Mouse (Mus musculus): ENCODE data around the gene Rbms3. TPM values are rescaled to one million over a fixed set of nuclear protein-coding genes. Genes with fewer than 3 reads are reported as not detected.

Rbms3 gene
- polyA plus RNA-seq, 1 experiment from 2014 or later: 76.1 TPM

GRCm38 (mm10) chr9:117476753-117477152, 153.0 kb downstream of the Rbms3 start:
- no peak for ATAC-seq (replicated peaks; ENCODE audit: low FRiP score)
- Histone ChIP-seq H3K9ac (no peak overlapping the region), H3K9me3 (replicated peaks) (no peaks in the 10 kb centered on the region), H3K4me1 (no peaks in the 10 kb centered on the region), H3K27ac (no peak overlapping the region), H3K4me2 (no peak overlapping the region), H3K27me3 (no peaks in the 10 kb centered on the region), H3K36me3 (no peaks in the 10 kb centered on the region), H3K4me3 (replicated peaks) (no peak overlapping the region)
- 90% methylated on average over 13 of the region's 13 CpGs for WGBS

- WGBS: 34% methylated on average over 10 of the region's 10 CpGs
- ATAC-seq (replicated peaks; ENCODE audit: low FRiP score): peak; percentile 98
- Histone ChIP-seq H3K36me3 (no peaks in the 10 kb centered on the region), H3K4me3 (replicated peaks) (no peak overlapping the region), H3K9me3 (replicated peaks) (no peaks in the 10 kb centered on the region), H3K4me2 (peak overlapping the region; percentile 39), H3K9ac (no peak overlapping the region), H3K4me1 (peaks cover 23% of the 10 kb centered on the region), H3K27ac (peak overlapping the region; percentile 90), H3K27me3 (no peaks in the 10 kb centered on the region)
Measured at GRCm38 (mm10) chr9:117452816-117453215, 176.9 kb downstream of the Rbms3 start.

- no peak overlapping the region for H3K4me2 ChIP-seq
- WGBS: 59% methylated on average over 7 of the region's 7 CpGs
- H3K4me3 ChIP-seq (replicated peaks): no peak overlapping the region
- H3K4me1 ChIP-seq: no peaks in the 10 kb centered on the region
- H3K27ac ChIP-seq: no peak overlapping the region
- H3K9ac ChIP-seq: no peak overlapping the region
- no peaks in the 10 kb centered on the region for H3K36me3 ChIP-seq
- H3K27me3 ChIP-seq: no peaks in the 10 kb centered on the region
- ATAC-seq (replicated peaks; ENCODE audit: low FRiP score): no peak
- no peaks in the 10 kb centered on the region for H3K9me3 ChIP-seq (replicated peaks)
Measured at GRCm38 (mm10) chr9:117442611-117443010, 187.1 kb downstream of the Rbms3 start.

DNA sequence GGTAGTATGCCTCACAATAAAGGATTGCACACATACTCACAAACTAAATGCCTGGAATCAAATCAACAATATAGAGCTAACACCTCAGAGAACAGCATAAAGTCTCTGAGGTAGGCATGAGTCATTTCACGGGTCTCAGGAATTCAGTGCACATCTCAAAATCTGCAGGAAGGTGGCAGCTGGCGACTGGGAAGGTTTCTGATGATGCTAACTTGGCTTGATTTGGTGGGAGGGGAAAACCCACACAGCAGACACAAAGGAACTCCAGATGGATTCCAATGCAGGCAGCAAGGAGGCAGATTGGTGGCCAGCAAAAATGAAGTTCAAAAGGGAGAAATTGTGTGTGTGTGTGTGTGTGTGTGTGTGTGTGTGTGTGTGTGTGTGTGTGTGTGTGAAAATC, 193.9 kb downstream of the Rbms3 start:
- H3K27ac ChIP-seq: no peak overlapping the region
- ATAC-seq (replicated peaks; ENCODE audit: low FRiP score): no peak
- H3K36me3 ChIP-seq: no peaks in the 10 kb centered on the region
- H3K27me3 ChIP-seq: no peaks in the 10 kb centered on the region
- no peak overlapping the region for H3K9ac ChIP-seq
- no peaks in the 10 kb centered on the region for H3K4me1 ChIP-seq
- H3K9me3 ChIP-seq (replicated peaks): no peaks in the 10 kb centered on the region
- WGBS: 72% methylated on average over 2 of the region's 2 CpGs
- no peak overlapping the region for H3K4me3 ChIP-seq (replicated peaks)
- no peak overlapping the region for H3K4me2 ChIP-seq

DNA sequence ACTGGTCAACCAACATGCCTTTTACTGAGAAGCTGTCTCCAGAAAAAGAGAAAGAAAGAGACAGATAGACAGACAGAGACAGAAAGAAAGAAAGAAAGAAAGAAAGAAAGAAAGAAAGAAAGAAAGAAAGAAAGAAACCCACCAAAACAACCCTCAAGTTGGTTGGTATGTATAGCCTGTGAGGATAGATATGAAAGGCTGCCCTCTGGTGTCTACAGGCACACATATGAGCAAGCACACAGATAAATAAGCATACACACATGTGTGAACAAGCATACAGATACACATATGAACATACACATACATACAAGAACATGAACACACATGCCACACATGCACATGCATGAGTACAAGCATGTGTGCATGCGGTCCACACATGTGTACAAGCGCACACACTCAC, 199.0 kb downstream of the Rbms3 start:
- Histone ChIP-seq H3K4me2 (no peak overlapping the region), H3K9ac (no peak overlapping the region), H3K36me3 (no peaks in the 10 kb centered on the region), H3K4me1 (no peaks in the 10 kb centered on the region), H3K9me3 (replicated peaks) (no peaks in the 10 kb centered on the region), H3K27me3 (no peaks in the 10 kb centered on the region), H3K4me3 (replicated peaks) (no peak overlapping the region), H3K27ac (no peak overlapping the region)
- 97% methylated on average over 2 of the region's 2 CpGs for WGBS
- no peak for ATAC-seq (replicated peaks; ENCODE audit: low FRiP score)

DNA sequence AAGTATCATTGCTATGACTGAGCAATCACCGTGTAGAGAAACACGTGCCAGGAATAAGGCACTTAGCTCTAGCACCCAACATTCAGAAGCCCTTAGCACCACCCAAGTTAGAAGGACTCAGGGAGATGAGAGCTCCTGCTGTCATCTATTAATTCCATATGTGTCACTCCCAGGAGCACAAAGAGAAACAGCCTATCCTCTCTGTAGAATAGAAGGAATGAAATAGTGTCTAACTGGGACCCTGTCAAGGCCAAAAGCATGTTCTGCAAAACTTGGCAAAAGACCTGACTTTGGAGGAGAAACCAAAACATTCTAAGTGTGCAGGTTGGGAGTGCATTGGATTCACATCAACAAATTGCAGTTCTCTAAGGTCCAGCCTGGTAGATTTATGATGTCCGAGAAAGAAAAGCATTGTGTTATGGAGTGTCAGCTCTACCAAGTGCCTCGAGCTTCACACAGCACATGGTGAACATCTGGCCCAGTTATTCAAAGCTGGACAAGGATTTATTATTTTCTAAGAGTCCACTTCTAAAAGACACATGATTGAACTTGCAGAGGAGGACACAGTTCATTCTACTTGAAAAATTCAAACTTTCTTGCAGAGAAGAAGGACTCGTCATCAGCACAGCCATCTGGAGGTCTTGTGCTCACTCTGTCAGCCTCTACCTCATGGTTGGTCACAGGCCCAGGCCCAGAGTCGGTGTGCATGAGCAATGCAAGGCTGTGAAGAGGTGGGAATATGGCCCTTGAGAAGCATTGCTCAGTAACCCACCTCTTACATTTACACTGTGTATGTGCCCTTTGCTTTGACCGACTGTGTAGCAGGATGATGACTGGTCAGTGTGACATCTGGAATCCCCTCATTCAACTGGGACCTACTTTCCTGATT, 200.3 kb downstream of the Rbms3 start:
- H3K27ac ChIP-seq: peak overlapping the region; percentile 74

GRCm38 (mm10) chr9:117423259-117423658, 206.5 kb downstream of the Rbms3 start:
- ATAC-seq (replicated peaks; ENCODE audit: low FRiP score): no peak
- H3K36me3 ChIP-seq: no peaks in the 10 kb centered on the region
- H3K27ac ChIP-seq: no peak overlapping the region
- WGBS: 55% methylated on average over 5 of the region's 5 CpGs
- H3K4me1 ChIP-seq: no peaks in the 10 kb centered on the region
- H3K4me2 ChIP-seq: no peak overlapping the region
- H3K9me3 ChIP-seq (replicated peaks): no peaks in the 10 kb centered on the region
- no peak overlapping the region for H3K9ac ChIP-seq
- H3K4me3 ChIP-seq (replicated peaks): no peak overlapping the region
- no peaks in the 10 kb centered on the region for H3K27me3 ChIP-seq

More for the DNA sequence above, 200.3 kb downstream of the Rbms3 start:
- Histone ChIP-seq H3K9me3 (replicated peaks) (no peaks in the 10 kb centered on the region), H3K4me2 (no peak overlapping the region), H3K9ac (no peak overlapping the region), H3K36me3 (no peaks in the 10 kb centered on the region), H3K4me3 (replicated peaks) (no peak overlapping the region), H3K4me1 (no peaks in the 10 kb centered on the region), H3K27me3 (no peaks in the 10 kb centered on the region)
- 58% methylated on average over 7 of the region's 7 CpGs for WGBS
- ATAC-seq (replicated peaks; ENCODE audit: low FRiP score): 0 out of 2 replicates have a peak, but pooled peaks have one; percentile 56

GRCm38 (mm10) chr9:117419874-117420485, 209.7 kb downstream of the Rbms3 start:
- no peaks in the 10 kb centered on the region for H3K9me3 ChIP-seq (replicated peaks)
- H3K27me3 ChIP-seq: no peaks in the 10 kb centered on the region
- H3K9ac ChIP-seq: no peak overlapping the region
- H3K4me1 ChIP-seq: no peaks in the 10 kb centered on the region
- ATAC-seq (replicated peaks; ENCODE audit: low FRiP score): no peak
- WGBS: 71% methylated on average over 8 of the region's 8 CpGs
- H3K27ac ChIP-seq: no peak overlapping the region
- H3K4me2 ChIP-seq: no peak overlapping the region
- no peak overlapping the region for H3K4me3 ChIP-seq (replicated peaks)
- H3K36me3 ChIP-seq: no peaks in the 10 kb centered on the region

GRCm38 (mm10) chr9:117413181-117413580, 216.5 kb downstream of the Rbms3 start:
- Histone ChIP-seq H3K27ac (no peak overlapping the region), H3K4me3 (replicated peaks) (no peak overlapping the region), H3K36me3 (no peaks in the 10 kb centered on the region), H3K4me2 (no peak overlapping the region), H3K27me3 (no peaks in the 10 kb centered on the region), H3K9ac (no peak overlapping the region), H3K4me1 (0 out of 2 replicates have a peak, but pooled peaks cover 4% of the 10 kb centered on the region), H3K9me3 (replicated peaks) (no peaks in the 10 kb centered on the region)
- 46% methylated on average over 3 of the region's 3 CpGs for WGBS
- ATAC-seq (replicated peaks; ENCODE audit: low FRiP score): no peak

DNA sequence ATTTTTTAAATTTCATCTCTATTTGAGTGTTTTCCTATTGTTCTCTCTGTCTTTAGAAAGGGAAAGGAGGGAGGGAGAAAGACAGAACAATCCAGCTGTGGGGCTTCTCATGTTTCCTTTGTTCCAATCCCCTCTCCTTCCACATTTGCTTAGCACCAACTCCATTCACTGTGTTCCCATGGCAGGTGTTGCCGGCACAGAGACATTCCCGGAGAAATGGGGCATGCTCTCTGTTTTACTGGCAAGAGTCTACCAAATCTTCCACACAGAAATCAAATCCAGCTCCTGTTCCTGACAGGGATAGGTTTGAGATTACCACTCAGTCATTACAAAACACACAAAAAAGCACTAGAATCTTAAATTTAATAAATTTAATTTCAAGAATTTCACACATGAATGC, 217.1 kb downstream of the Rbms3 start:
- no peak for ATAC-seq (replicated peaks; ENCODE audit: low FRiP score)
- H3K27ac ChIP-seq: no peak overlapping the region
- no peak overlapping the region for H3K4me3 ChIP-seq (replicated peaks)
- no peak overlapping the region for H3K9ac ChIP-seq
- 0 out of 2 replicates have a peak, but pooled peaks cover 4% of the 10 kb centered on the region for H3K4me1 ChIP-seq
- 44% methylated on average over 2 of the region's 2 CpGs for WGBS
- H3K9me3 ChIP-seq (replicated peaks): no peaks in the 10 kb centered on the region
- no peaks in the 10 kb centered on the region for H3K27me3 ChIP-seq
- no peaks in the 10 kb centered on the region for H3K36me3 ChIP-seq
- no peak overlapping the region for H3K4me2 ChIP-seq

DNA sequence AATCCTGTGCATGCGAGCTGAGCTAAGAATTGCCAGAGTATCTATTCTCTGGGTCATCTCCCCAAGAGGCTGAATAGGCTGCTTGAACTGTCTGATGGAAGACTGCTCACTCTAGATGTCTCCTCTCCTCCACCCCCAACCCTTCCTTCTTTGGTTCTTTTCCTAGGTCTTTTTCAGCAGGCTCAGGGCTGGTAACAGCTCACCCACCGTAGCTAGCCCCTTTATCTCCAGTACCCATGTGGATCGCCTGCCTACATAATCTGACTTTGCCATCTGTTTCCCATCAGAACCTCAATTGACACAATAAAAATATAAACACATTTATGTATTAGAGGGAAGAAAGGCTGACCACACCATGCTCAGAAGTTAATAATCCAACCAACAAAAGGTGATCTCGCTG, 225.1 kb downstream of the Rbms3 start:
- WGBS: 80% methylated on average over 4 of the region's 4 CpGs
- ATAC-seq (replicated peaks; ENCODE audit: low FRiP score): no peak
- H3K4me1 ChIP-seq: peaks cover 13% of the 10 kb centered on the region
- no peak overlapping the region for H3K9ac ChIP-seq
- H3K4me3 ChIP-seq (replicated peaks): no peak overlapping the region
- no peaks in the 10 kb centered on the region for H3K27me3 ChIP-seq
- H3K36me3 ChIP-seq: no peaks in the 10 kb centered on the region
- no peak overlapping the region for H3K4me2 ChIP-seq
- H3K27ac ChIP-seq: no peak overlapping the region
- H3K9me3 ChIP-seq (replicated peaks): no peaks in the 10 kb centered on the region

- 6% methylated on average over 7 of the region's 7 CpGs for WGBS
- Histone ChIP-seq H3K27me3 (no peaks in the 10 kb centered on the region), H3K9me3 (replicated peaks) (no peaks in the 10 kb centered on the region), H3K27ac (no peak overlapping the region), H3K9ac (no peak overlapping the region), H3K4me3 (replicated peaks) (no peak overlapping the region), H3K4me1 (peaks cover 13% of the 10 kb centered on the region), H3K36me3 (no peaks in the 10 kb centered on the region), H3K4me2 (peak overlapping the region; percentile 25)
- peak; percentile 52; the same call in 1 of the 2 replicates for ATAC-seq (replicated peaks; ENCODE audit: low FRiP score)
Measured at GRCm38 (mm10) chr9:117400262-117400671, 229.4 kb downstream of the Rbms3 start.

Data from kidney, embryonic 15.5 days (tissue).